ENCODE assay signal across 9 mouse cellular contexts in the genomic region with DNA sequence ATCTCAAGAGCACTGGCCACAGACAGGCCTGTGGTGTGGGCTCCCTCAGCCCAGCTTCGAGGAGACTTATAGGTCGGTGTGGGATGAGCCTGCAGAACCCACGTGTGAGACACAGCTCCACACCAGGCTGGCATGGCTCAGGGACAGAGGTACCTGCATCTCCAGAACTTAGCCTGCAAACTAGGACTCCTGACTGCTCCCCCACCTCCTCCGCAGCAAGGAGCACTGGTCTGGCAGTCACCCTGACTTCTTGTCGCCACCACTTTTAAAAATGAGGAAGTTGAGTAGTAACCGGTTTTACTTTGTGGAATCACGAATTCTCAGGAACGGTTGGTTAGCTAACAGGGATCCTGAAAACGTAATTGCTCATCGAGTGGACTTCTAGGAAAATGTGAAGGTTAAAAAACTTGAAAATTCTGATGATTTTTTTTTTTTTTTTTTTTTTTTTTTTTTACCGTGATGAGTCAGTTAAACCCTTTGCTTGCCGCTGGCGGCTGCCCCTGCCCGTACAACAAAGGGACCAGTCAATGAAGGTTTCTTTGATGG. TPM values are rescaled to one million over a fixed set of nuclear protein-coding genes. Genes with fewer than 3 reads are reported as not detected.
A peak's percentile ranks its signal among the peaks of the same experiment; 100 is the strongest.
DNase-seq lines count a peak whose midpoint lies in the region; ATAC-seq lines count a peak whose summit lies in the region.
"Had no signal": no experiment of that assay in that cellular context is flagged by ENCODE, and none has a peak within 500 bp of the region (broad histone marks: within the 10 kb centered on the region; RNA-seq: fewer than 3 reads in every experiment).

No protein-coding gene starts in this region.

- no peak for DNase-seq in forebrain, embryonic 10.5 days (ENCODE audit: extremely low spot score, low spot score)
- peak; percentile 33 for DNase-seq in neural tube, embryonic 10.5 days (ENCODE audit: extremely low spot score, low spot score)
- peak; percentile 45 for DNase-seq in limb, embryonic 10.5 days (ENCODE audit: low spot score)
- DNase-seq in splenic B cell, adult 2 months (ENCODE audit: low read depth, low spot score), result peak; percentile 66
- no peak for DNase-seq in cerebellum, postnatal 10 days

- peaks cover 13% of the 10 kb centered on the region for H3K4me1 ChIP-seq in forebrain, embryonic 10.5 days
- no peaks in the 10 kb centered on the region for H3K4me1 ChIP-seq in forebrain, embryonic 13.5 days
- no peaks in the 10 kb centered on the region for H3K4me1 ChIP-seq in neural tube, embryonic 15.5 days
- H3K4me1 ChIP-seq in limb, embryonic 10.5 days, result peaks cover 38% of the 10 kb centered on the region

- no peak overlapping the region for H3K4me2 ChIP-seq in forebrain, embryonic 13.5 days
- H3K4me2 ChIP-seq in neural tube, embryonic 15.5 days, result no peak overlapping the region

- H3K9me3 ChIP-seq in forebrain, embryonic 10.5 days, result no peaks in the 10 kb centered on the region
- H3K9me3 ChIP-seq in forebrain, embryonic 13.5 days (replicated peaks), result no peaks in the 10 kb centered on the region
- no peaks in the 10 kb centered on the region for H3K9me3 ChIP-seq in neural tube, embryonic 15.5 days (replicated peaks)
- H3K9me3 ChIP-seq in limb, embryonic 10.5 days (replicated peaks), result no peaks in the 10 kb centered on the region

- H3K4me3 ChIP-seq in forebrain, embryonic 10.5 days, result 0 out of 2 replicates have a peak overlapping the region, but pooled peaks have one; percentile 3
- no peak overlapping the region for H3K4me3 ChIP-seq in forebrain, embryonic 13.5 days
- no peak overlapping the region for H3K4me3 ChIP-seq in neural tube, embryonic 15.5 days (replicated peaks)
- H3K4me3 ChIP-seq in limb, embryonic 10.5 days, result no peak overlapping the region
- H3K4me3 ChIP-seq: erythroblast, embryonic 14.5 days had no signal

- H3K36me3 ChIP-seq in forebrain, embryonic 10.5 days (replicated peaks), result no peaks in the 10 kb centered on the region
- no peaks in the 10 kb centered on the region for H3K36me3 ChIP-seq in forebrain, embryonic 13.5 days (ENCODE audit: poor library complexity, severe bottlenecking)
- no peaks in the 10 kb centered on the region for H3K36me3 ChIP-seq in neural tube, embryonic 15.5 days
- no peaks in the 10 kb centered on the region for H3K36me3 ChIP-seq in limb, embryonic 10.5 days
- no peaks in the 10 kb centered on the region; the same call in 1 of the 2 replicates for H3K36me3 ChIP-seq in splenic B cell, adult 2 months (ENCODE audit: control insufficient read depth, insufficient read depth, low read length, poor library complexity, severe bottlenecking)

- peaks cover 71% of the 10 kb centered on the region for H3K27me3 ChIP-seq in forebrain, embryonic 10.5 days (ENCODE audit: poor library complexity, severe bottlenecking)
- H3K27me3 ChIP-seq in forebrain, embryonic 13.5 days, result peaks cover 64% of the 10 kb centered on the region
- peaks cover 14% of the 10 kb centered on the region for H3K27me3 ChIP-seq in neural tube, embryonic 15.5 days (replicated peaks)
- H3K27me3 ChIP-seq in limb, embryonic 10.5 days (ENCODE audit: low read depth, poor library complexity, severe bottlenecking), result peaks cover 17% of the 10 kb centered on the region; the same call in 1 of the 2 replicates
- no peaks in the 10 kb centered on the region for H3K27me3 ChIP-seq in splenic B cell, adult 2 months (ENCODE audit: control insufficient read depth, insufficient read depth, low read length, poor library complexity, severe bottlenecking)

- ATAC-seq in forebrain, embryonic 13.5 days, result no peak
- no peak for ATAC-seq in neural tube, embryonic 15.5 days (ENCODE audit: low FRiP score)
- ATAC-seq in erythroid progenitor cell, adult 5-6 weeks (replicated peaks; ENCODE audit: low FRiP score, poor library complexity, severe bottlenecking), result no peak

- 12% methylated on average over 14 of the region's 14 CpGs for WGBS in forebrain, embryonic 10.5 days
- 14% methylated on average over 14 of the region's 14 CpGs for WGBS in forebrain, embryonic 13.5 days
- WGBS in neural tube, embryonic 15.5 days, result 10% methylated on average over 14 of the region's 14 CpGs
- WGBS in limb, embryonic 10.5 days, result 8% methylated on average over 14 of the region's 14 CpGs

- no peak overlapping the region for H3K27ac ChIP-seq in forebrain, embryonic 10.5 days
- H3K27ac ChIP-seq in forebrain, embryonic 13.5 days, result no peak overlapping the region
- H3K27ac ChIP-seq in neural tube, embryonic 15.5 days (replicated peaks), result no peak overlapping the region
- H3K27ac ChIP-seq in limb, embryonic 10.5 days, result no peak overlapping the region

- no peak overlapping the region for H3K9ac ChIP-seq in forebrain, embryonic 13.5 days
- no peak overlapping the region for H3K9ac ChIP-seq in neural tube, embryonic 15.5 days (replicated peaks)

RNA-seq across cellular contexts. Expression of a gene that starts 10.8 kb away (rescaled TPM):
- polyA plus RNA-seq in forebrain, embryonic 10.5 days (2016; fragmentation: Nextera tagmentation; extraction: Ambion mirVana), result 0.73 and 1.2 TPM in 2 replicates
- polyA plus RNA-seq in forebrain, embryonic 13.5 days (2015; fragmentation: Nextera tagmentation; extraction: Ambion mirVana), result 0.55 and 0.59 TPM in 2 replicates
- polyA plus RNA-seq in neural tube, embryonic 15.5 days (2015; fragmentation: Nextera tagmentation; extraction: Ambion mirVana), result 0.63 and 2.0 TPM in 2 replicates
- 3.6 and 5.5 TPM in 2 replicates for polyA plus RNA-seq in limb, embryonic 10.5 days (2016; fragmentation: Nextera tagmentation; extraction: Ambion mirVana)
- total RNA-seq in erythroid progenitor cell, adult 5-6 weeks (2015; ENCODE audit: low replicate concordance), result 1.7 TPM in 1 of 2 replicates, not detected in the other
- 0.91 TPM in 1 of 2 replicates, not detected in the other for total RNA-seq in erythroid progenitor cell, adult 5-6 weeks (2017; ENCODE audit: low replicate concordance)
- polyA plus RNA-seq: erythroblast, embryonic 14.5 days had no signal

Comparison
In these comparisons a context has a peak if more than half of its experiments do, and no peak if none do; other contexts are left out.
1. DNase-seq: peak in neural tube, embryonic 10.5 days (single experiment), limb, embryonic 10.5 days (single experiment) and splenic B cell, adult 2 months (single experiment); none in forebrain, embryonic 10.5 days (single experiment) and cerebellum, postnatal 10 days (0 of 2).